Mouse (Mus musculus) MEL (cell line): Measurements from ENCODE around the gene Rest. TPM values are rescaled to one million over a fixed set of nuclear protein-coding genes. Genes with fewer than 3 reads are reported as not detected.

Experiments
- DNase-seq: peaks from one replicate; pipeline ENCODE4 v3.0.0; 2011; ENCODE audit warnings: low read depth, low spot score
- H3K27ac ChIP-seq: 2 replicates; pipeline ENCODE4 v1.5.1; 2012; ENCODE audit warnings: low read depth, mild to moderate bottlenecking, control low read depth, low read length, moderate library complexity; ENCODE audit not compliant: control insufficient read depth
- H3K27me3 ChIP-seq, 2 experiments: fragments of 150-350 bp in 1 of 2; sonication (generic) in 1 of 2; 2 replicates each; pipeline ENCODE4 v1.6.1; 2012; ENCODE audit warnings: low read length in 2 of 2, mild to moderate bottlenecking in 2 of 2, improper control_type of control experiment in 1 of 2, moderate library complexity in 1 of 2; ENCODE audit not compliant: insufficient read depth in 2 of 2, control insufficient read depth in 1 of 2
- H3K36me3 ChIP-seq, 2 experiments: 2 replicates each; pipeline ENCODE4 v1.6.1; 2012 to 2014; ENCODE audit warnings: low read length in 2 of 2, improper control_type of control experiment in 1 of 2, inconsistent platforms in 1 of 2, mild to moderate bottlenecking in 1 of 2; ENCODE audit not compliant: insufficient read depth in 2 of 2, control insufficient read depth in 1 of 2
- H3K4me1 ChIP-seq, 2 experiments: fragments of 150-350 bp in 1 of 2; sonication (generic) in 1 of 2; 2 replicates each; pipeline ENCODE4 v1.6.1; 2012; ENCODE audit warnings: low read length in 2 of 2, improper control_type of control experiment in 1 of 2, mild to moderate bottlenecking in 1 of 2; ENCODE audit not compliant: insufficient read depth in 2 of 2, control insufficient read depth in 1 of 2
- H3K4me3 ChIP-seq, 2 experiments: fragments of 150-350 bp in 1 of 2; sonication (generic) in 1 of 2; 2 replicates each; pipeline ENCODE4 v1.5.1; 2012; ENCODE audit warnings: low read depth in 2 of 2, low read length in 2 of 2, mild to moderate bottlenecking in 2 of 2, moderate library complexity in 2 of 2, control low read depth in 1 of 2, improper control_type of control experiment in 1 of 2; ENCODE audit not compliant: control insufficient read depth in 1 of 2, insufficient read depth in 1 of 2
- H3K79me2 ChIP-seq: 2 replicates; pipeline ENCODE4 v1.6.1; 2012; ENCODE audit warnings: mild to moderate bottlenecking, low read length, moderate library complexity; ENCODE audit not compliant: control insufficient read depth, poor library complexity, insufficient read depth
- H3K9ac ChIP-seq: 2 replicates; pipeline ENCODE4 v1.6.1; 2012; ENCODE audit warnings: low read depth, mild to moderate bottlenecking, control low read depth, low read length, moderate library complexity; ENCODE audit not compliant: control insufficient read depth, poor library complexity, severe bottlenecking
- H3K9me3 ChIP-seq: fragments of 150-350 bp; sonication (generic); replicated peaks from 2 replicates; pipeline ENCODE4 v1.6.1; 2012; ENCODE audit warnings: mild to moderate bottlenecking, low read length, improper control_type of control experiment, moderate library complexity; ENCODE audit not compliant: insufficient read depth
- BHLHE40 ChIP-seq: IDR thresholded peaks from 2 replicates; pipeline ENCODE4 v1.6.1; 2012; ENCODE audit warnings: low read depth, mild to moderate bottlenecking, inconsistent platforms, low read length, improper control_type of control experiment, borderline replicate concordance
- CHD1 ChIP-seq: IDR thresholded peaks from 2 replicates; pipeline ENCODE4 v1.6.1; 2012; ENCODE audit warnings: low read depth, mild to moderate bottlenecking, inconsistent platforms, low read length, improper control_type of control experiment
- CHD2 ChIP-seq: IDR thresholded peaks from 2 replicates; pipeline ENCODE4 v1.6.1; 2011; ENCODE audit warnings: low read length, improper control_type of control experiment
- CTCF ChIP-seq, 3 experiments: IDR thresholded peaks in 2 of 3; conservative IDR thresholded peaks in 1 of 3; 2 replicates each; pipeline ENCODE4 v1.5.1; 2011 to 2012; ENCODE audit warnings: low read length in 3 of 3, low read depth in 2 of 3, mild to moderate bottlenecking in 2 of 3, improper control_type of control experiment in 1 of 3, inconsistent platforms in 1 of 3, mixed read lengths in 1 of 3, moderate library complexity in 1 of 3; ENCODE audit not compliant: control insufficient read depth in 1 of 3, insufficient read depth in 1 of 3, poor library complexity in 1 of 3, severe bottlenecking in 1 of 3
- EP300 ChIP-seq, 2 experiments: IDR thresholded peaks; 2 replicates each; pipeline ENCODE4 v1.6.1; 2011; ENCODE audit warnings: improper control_type of control experiment in 2 of 2, low read length in 2 of 2, low read depth in 1 of 2, mild to moderate bottlenecking in 1 of 2
- GABPA ChIP-seq: IDR thresholded peaks from 2 replicates; pipeline ENCODE4 v1.6.1; 2012; ENCODE audit warnings: low read depth, mild to moderate bottlenecking, inconsistent platforms, low read length, improper control_type of control experiment, moderate library complexity
- GATA1 ChIP-seq: IDR thresholded peaks from 2 replicates; pipeline ENCODE4 v1.6.1; 2011; ENCODE audit warnings: low read depth, low read length, improper control_type of control experiment
- JUND ChIP-seq: IDR thresholded peaks from 2 replicates; pipeline ENCODE4 v1.6.1; 2011; ENCODE audit warnings: low read depth, mild to moderate bottlenecking, improper control_type of control experiment, low read length
- KAT2A ChIP-seq: conservative IDR thresholded peaks from 2 replicates; pipeline ENCODE4 v1.6.1; 2012; ENCODE audit warnings: low read depth, low read length, improper control_type of control experiment, inconsistent platforms
- MAX ChIP-seq: IDR thresholded peaks from 2 replicates; pipeline ENCODE4 v1.6.1; 2011; ENCODE audit warnings: low read length, improper control_type of control experiment
- MAZ ChIP-seq: IDR thresholded peaks from 2 replicates; pipeline ENCODE4 v1.6.1; 2012; ENCODE audit warnings: low read depth, mild to moderate bottlenecking, inconsistent platforms, low read length, improper control_type of control experiment
- MEF2A ChIP-seq: IDR thresholded peaks from 2 replicates; pipeline ENCODE4 v1.6.1; 2014; ENCODE audit warnings: low read depth, mild to moderate bottlenecking, inconsistent platforms, low read length, improper control_type of control experiment; ENCODE audit not compliant: poor library complexity, insufficient replicate concordance, severe bottlenecking; ENCODE audit errors: extremely low read depth
- MXI1 ChIP-seq: IDR thresholded peaks from 2 replicates; pipeline ENCODE4 v1.6.1; 2011; ENCODE audit warnings: mild to moderate bottlenecking, low read depth, low read length, improper control_type of control experiment
- MYC ChIP-seq: IDR thresholded peaks from 2 replicates; pipeline ENCODE4 v1.6.1; 2011; ENCODE audit warnings: low read depth, mild to moderate bottlenecking, low read length, improper control_type of control experiment, moderate library complexity
- NELFE ChIP-seq: IDR thresholded peaks from 2 replicates; pipeline ENCODE4 v1.6.1; 2011; ENCODE audit warnings: low read depth, low read length, improper control_type of control experiment
- NRF1 ChIP-seq: IDR thresholded peaks from 2 replicates; pipeline ENCODE4 v1.6.1; 2014; ENCODE audit warnings: low read depth, mild to moderate bottlenecking, inconsistent platforms, low read length, improper control_type of control experiment, moderate library complexity; ENCODE audit not compliant: poor library complexity, insufficient read depth, severe bottlenecking
- POLR2AphosphoS2 ChIP-seq: IDR thresholded peaks from 2 replicates; pipeline ENCODE4 v1.6.1; 2011; ENCODE audit warnings: low read length, improper control_type of control experiment
- POLR2AphosphoS5 ChIP-seq: IDR thresholded peaks from 2 replicates; pipeline ENCODE4 v1.6.1; 2012; ENCODE audit warnings: low read depth, borderline replicate concordance, mild to moderate bottlenecking, inconsistent platforms, low read length, moderate library complexity, mixed read lengths
- TAL1 ChIP-seq: IDR thresholded peaks from 2 replicates; pipeline ENCODE4 v1.6.1; 2012; ENCODE audit warnings: mild to moderate bottlenecking, inconsistent platforms, low read length, moderate library complexity, mixed read lengths
- TBP ChIP-seq: IDR thresholded peaks from 2 replicates; pipeline ENCODE4 v1.8.0; 2011; ENCODE audit warnings: low read depth, low read length, improper control_type of control experiment
- UBTF ChIP-seq: IDR thresholded peaks from 2 replicates; pipeline ENCODE4 v1.6.1; 2012; ENCODE audit warnings: low read depth, mild to moderate bottlenecking, inconsistent platforms, low read length, improper control_type of control experiment, moderate library complexity, borderline replicate concordance; ENCODE audit not compliant: insufficient read depth
- USF1 ChIP-seq: IDR thresholded peaks from 2 replicates; pipeline ENCODE4 v1.6.1; 2014; ENCODE audit warnings: low read depth, mild to moderate bottlenecking, inconsistent platforms, low read length, improper control_type of control experiment, moderate library complexity
- USF2 ChIP-seq, 2 experiments: IDR thresholded peaks; 2 replicates each; pipeline ENCODE4 v1.6.1; 2011 to 2012; ENCODE audit warnings: improper control_type of control experiment in 2 of 2, low read length in 2 of 2, borderline replicate concordance in 1 of 2, inconsistent platforms in 1 of 2, low read depth in 1 of 2, mild to moderate bottlenecking in 1 of 2; ENCODE audit not compliant: insufficient read depth in 1 of 2
- ZC3H11A ChIP-seq: IDR thresholded peaks from 2 replicates; pipeline ENCODE4 v1.6.1; 2012; ENCODE audit warnings: low read depth, mild to moderate bottlenecking, inconsistent platforms, low read length, improper control_type of control experiment
- ZKSCAN1 ChIP-seq: IDR thresholded peaks from 2 replicates; pipeline ENCODE4 v1.6.1; 2012; ENCODE audit warnings: low read depth, mild to moderate bottlenecking, inconsistent platforms, low read length, improper control_type of control experiment, moderate library complexity
- ZMIZ1 ChIP-seq: IDR thresholded peaks from 2 replicates; pipeline ENCODE4 v1.6.1; 2012; ENCODE audit warnings: low read depth, mild to moderate bottlenecking, inconsistent platforms, low read length, improper control_type of control experiment, moderate library complexity
- ZNF384 ChIP-seq: IDR thresholded peaks from 2 replicates; pipeline ENCODE4 v1.6.1; 2012; ENCODE audit warnings: low read depth, mild to moderate bottlenecking, inconsistent platforms, low read length, improper control_type of control experiment
- polyA plus RNA-seq, 2 experiments: library from polyadenylated mRNA; stranded (reverse) in 1 of 2; unstranded in 1 of 2; fragments of >175 nt in 1 of 2; fragments of >200 nt in 1 of 2; gene quantifications; 2 replicates each; pipeline versions ENCODE4 v1.2.1 to v1.2.4; 2012; ENCODE audit warnings: low replicate concordance in 2 of 2, low read depth in 1 of 2; ENCODE audit not compliant: insufficient read length in 2 of 2, insufficient read depth in 1 of 2, missing spikeins in 1 of 2
- total RNA-seq: library from RNA; depleted of rRNA; stranded (reverse); fragments of 300-350 nt; gene quantifications from 2 replicates; pipeline ENCODE4 v1.2.3, GENCODE M21; 2012

Rest gene
- total and polyA plus RNA-seq, 3 experiments = 7.4 to 20.6 (median 19.3) TPM

DNA sequence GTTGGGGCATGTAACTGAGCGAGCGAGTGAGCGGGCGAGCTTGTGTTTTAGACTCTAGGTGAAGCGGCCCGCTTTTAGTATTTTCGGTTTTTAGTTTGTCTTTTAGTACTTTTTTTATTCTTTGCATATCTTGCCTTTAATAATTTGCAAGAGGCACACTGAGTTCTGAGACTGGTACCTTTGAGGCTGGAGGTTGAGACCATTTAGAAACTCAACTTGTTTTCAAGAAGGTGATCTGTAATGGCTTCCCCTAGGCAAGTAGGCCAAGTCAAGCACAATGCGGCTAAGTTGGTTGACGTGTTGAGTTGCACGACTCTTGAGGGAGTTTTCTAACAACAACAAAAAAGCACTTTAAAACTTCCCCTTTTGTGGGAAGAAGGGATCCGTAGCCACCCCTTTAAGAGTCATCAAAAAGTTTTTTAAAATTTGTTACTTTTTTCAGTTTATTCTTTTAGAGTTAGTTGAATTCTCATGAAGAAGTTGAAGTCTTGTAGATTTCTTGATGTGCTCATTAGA, 1.7 kb downstream of the Rest start (continued):
- no peak; the same call in 1 of the 2 replicates for TF ChIP-seq ZC3H11A
- TF ChIP-seq NRF1 = no peak
- peak; percentile 82 for TF ChIP-seq MAX
- no peak for TF ChIP-seq ZMIZ1
- peak; percentile 67; the same call in 1 of the 2 replicates for TF ChIP-seq JUND
- TF ChIP-seq MAZ = no peak
- no peak for TF ChIP-seq USF2 (IDR thresholded peaks at IDR 0.05; ENCODE audit: borderline replicate concordance in 1 of 2, insufficient read depth in 1 of 2, low read depth in 1 of 2, low read length in 2 of 2)
- TF ChIP-seq CTCF (IDR thresholded peaks at IDR 0.05 in 2 of 3, conservative IDR thresholded peaks at IDR 0.05 in 1 of 3; ENCODE audit: control insufficient read depth in 1 of 3, insufficient read depth in 1 of 3, low read depth in 2 of 3, low read length in 3 of 3, poor library complexity in 1 of 3, severe bottlenecking in 1 of 3) = no peak
- TF ChIP-seq MEF2A = no peak
- TF ChIP-seq UBTF = no peak
- peak; percentile 81 for TF ChIP-seq MYC
- TF ChIP-seq NELFE = no peak
- TF ChIP-seq ZNF384 = no peak
- no peak for TF ChIP-seq POLR2AphosphoS5
- TF ChIP-seq CHD1 = no peak
- TF ChIP-seq TAL1 = no peak
- no peak for TF ChIP-seq ZKSCAN1
- peak; percentile 73 for TF ChIP-seq TBP

DNA sequence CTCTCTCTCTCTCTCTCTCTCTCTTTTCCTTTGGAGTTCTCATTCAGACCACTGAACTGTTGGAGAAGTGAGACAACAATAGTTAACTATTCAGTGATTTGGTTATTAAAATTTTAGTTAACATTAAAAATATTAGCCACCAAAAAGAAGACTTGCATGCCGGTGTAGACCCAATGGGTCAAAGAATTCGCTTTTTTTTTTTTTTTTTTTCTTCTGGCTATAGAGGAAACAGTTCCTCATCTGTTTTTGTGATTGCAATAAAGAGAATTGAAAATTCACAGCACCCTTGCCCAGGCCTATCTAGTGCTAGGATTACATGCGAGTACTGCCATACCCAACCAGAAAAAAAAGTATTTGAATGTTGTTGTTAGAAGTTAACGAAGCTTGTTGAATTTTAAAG, 2.1 kb downstream of the Rest start:
- Histone ChIP-seq H3K4me3 (peak overlapping the region; percentile 89 to 93), H3K27me3 (no peaks in the 10 kb centered on the region), H3K27ac (peak overlapping the region; percentile 85; the same call in 1 of the 2 replicates), H3K79me2 (peaks cover 54% of the 10 kb centered on the region), H3K9ac (peak overlapping the region; percentile 89), H3K4me1 (0 out of 4 replicates have a peak, but pooled peaks cover 0 to 3% of the 10 kb centered on the region in 2 experiments), H3K9me3 (no peaks in the 10 kb centered on the region), H3K36me3 (peaks cover 17 to 25% of the 10 kb centered on the region in 2 experiments)
- DNase-seq = no peak
- TF ChIP-seq ZNF384 (peak; percentile 81), GABPA (no peak), UBTF (no peak), EP300 (IDR thresholded peaks at IDR 0.05; ENCODE audit: low read depth in 1 of 2, low read length in 2 of 2) (no peak), POLR2AphosphoS2 (0 out of 2 replicates have a peak, but pooled peaks have one; percentile 19), GATA1 (no peak), TAL1 (no peak), JUND (0 out of 2 replicates have a peak, but pooled peaks have one; percentile 0), BHLHE40 (no peak; the same call in 1 of the 2 replicates), CHD2 (no peak), CTCF (IDR thresholded peaks at IDR 0.05 in 2 of 3, conservative IDR thresholded peaks at IDR 0.05 in 1 of 3; ENCODE audit: control insufficient read depth in 1 of 3, insufficient read depth in 1 of 3, low read depth in 2 of 3, low read length in 3 of 3, poor library complexity in 1 of 3, severe bottlenecking in 1 of 3) (no peak), MYC (no peak), MXI1 (no peak), KAT2A (no peak), MEF2A (no peak), MAZ (no peak; the same call in 1 of the 2 replicates), USF2 (IDR thresholded peaks at IDR 0.05; ENCODE audit: borderline replicate concordance in 1 of 2, insufficient read depth in 1 of 2, low read depth in 1 of 2, low read length in 2 of 2) (no peak), USF1 (no peak)
